Mouse (Mus musculus) myocyte (in vitro differentiated cells): ENCODE data around the gene P4ha3.

Experiments
- CEBPB ChIP-seq: IDR thresholded peaks from 2 replicates; pipeline ENCODE4 v1.6.1; 2011; ENCODE audit warnings: mild to moderate bottlenecking, moderate library complexity; ENCODE audit not compliant: poor library complexity, insufficient read depth, severe bottlenecking
- E2F4 ChIP-seq: IDR thresholded peaks from one replicate; pipeline ENCODE4 v1.6.1; 2011; ENCODE audit warnings: mild to moderate bottlenecking, control low read depth, moderate library complexity; ENCODE audit not compliant: insufficient read depth
- MAX ChIP-seq: IDR thresholded peaks from one replicate; pipeline ENCODE4 v1.6.1; 2011; ENCODE audit warnings: low read depth, mild to moderate bottlenecking, control low read depth
- MYOD1 ChIP-seq, 3 experiments: IDR thresholded peaks; one replicate each; pipeline ENCODE4 v1.6.1; 2011; ENCODE audit warnings: control low read depth in 2 of 3, low read depth in 2 of 3, mild to moderate bottlenecking in 2 of 3, moderate library complexity in 1 of 3; ENCODE audit not compliant: insufficient read length in 2 of 3, control insufficient read depth in 1 of 3
- MYOG ChIP-seq, 3 experiments: IDR thresholded peaks; one replicate each; pipeline ENCODE4 v1.6.1; 2011; ENCODE audit warnings: control low read depth in 2 of 3, low read depth in 2 of 3, mild to moderate bottlenecking in 2 of 3; ENCODE audit not compliant: insufficient read length in 2 of 3, control insufficient read depth in 1 of 3, insufficient read depth in 1 of 3
- POLR2A ChIP-seq: IDR thresholded peaks from one replicate; pipeline ENCODE4 v1.6.1; 2011; ENCODE audit warnings: low read depth, mild to moderate bottlenecking, control low read depth, moderate library complexity; ENCODE audit not compliant: insufficient read length
- POLR2AphosphoS2 ChIP-seq: IDR thresholded peaks from one replicate; pipeline ENCODE4 v1.6.1; 2011; ENCODE audit warnings: low read depth, control low read depth; ENCODE audit not compliant: insufficient read length
- REST ChIP-seq: IDR thresholded peaks from one replicate; pipeline ENCODE4 v1.6.1; 2011; ENCODE audit warnings: mild to moderate bottlenecking, control low read depth, moderate library complexity; ENCODE audit not compliant: insufficient read depth, insufficient read length
- TCF12 ChIP-seq: IDR thresholded peaks from one replicate; pipeline ENCODE4 v1.6.1; 2011; ENCODE audit warnings: mild to moderate bottlenecking, control low read depth; ENCODE audit not compliant: poor library complexity, insufficient read depth, severe bottlenecking
- USF1 ChIP-seq: IDR thresholded peaks from one replicate; pipeline ENCODE4 v1.6.1; 2011; ENCODE audit warnings: low read depth, mild to moderate bottlenecking, control low read depth, moderate library complexity

DNA sequence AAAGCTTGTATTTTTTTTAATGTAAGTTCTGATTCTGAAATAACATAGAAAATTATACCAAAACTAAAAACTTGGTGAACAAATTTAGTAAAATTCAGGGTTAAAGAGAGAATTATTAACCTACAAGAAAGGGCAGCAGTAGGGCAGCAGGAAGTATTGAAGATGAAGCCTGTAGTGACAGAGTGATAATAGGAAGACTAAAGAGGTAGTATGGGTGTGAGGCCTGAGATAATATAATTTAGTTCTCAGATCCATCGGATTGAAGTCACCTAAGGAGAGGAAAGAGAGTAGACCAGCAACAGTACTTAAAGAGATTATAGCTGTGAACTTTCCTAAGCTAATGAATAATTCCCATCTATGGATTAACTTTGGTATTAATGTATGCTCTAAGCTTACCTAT is 42.3 kb upstream of the P4ha3 start:
- TF ChIP-seq POLR2A (no peak), TCF12 (no peak), MAX (no peak), POLR2AphosphoS2 (no peak), E2F4 (no peak), USF1 (no peak), CEBPB (no peak), MYOD1 (IDR thresholded peaks at IDR 0.05; ENCODE audit: control insufficient read depth in 1 of 3, insufficient read length in 2 of 3, low read depth in 2 of 3) (no peak), MYOG (IDR thresholded peaks at IDR 0.05; ENCODE audit: control insufficient read depth in 1 of 3, insufficient read depth in 1 of 3, insufficient read length in 2 of 3, low read depth in 2 of 3) (no peak), REST (no peak)
